Mouse (Mus musculus): ENCODE results near the gene Neurod2. TPM values are rescaled to one million over a fixed set of nuclear protein-coding genes. Genes with fewer than 3 reads are reported as not detected.

The Neurod2 gene
- total RNA-seq, 2 experiments from 2014 or later, result not detected

- DNase-seq, result no peak
- intact Hi-C loops (cut with DNase I), result loop anchor here (5.0 kb wide), 1 partner anchor 51 kb away; no protein-coding TSS in a partner anchor
These were observed 26.4 kb upstream of the Neurod2 start for GRCm38 (mm10) chr11:98355732-98356299.

- no peak for DNase-seq
These were observed 25.0 kb upstream of the Neurod2 start for GRCm38 (mm10) chr11:98354445-98354844.

GRCm38 (mm10) chr11:98353651-98354211, 24.3 kb upstream of the Neurod2 start:
- intact Hi-C loops (cut with DNase I), result no loop called here
- DNase-seq, result no peak

More at GRCm38 (mm10) chr11:98354445-98354844, 25.0 kb upstream of the Neurod2 start:
- intact Hi-C loops (cut with DNase I), result no loop called here

GRCm38 (mm10) chr11:98352272-98352990, 23.0 kb upstream of the Neurod2 start:
- no peak for DNase-seq
- intact Hi-C loops (cut with DNase I), result no loop called here

GRCm38 (mm10) chr11:98349308-98349707, 19.9 kb upstream of the Neurod2 start:
- intact Hi-C loops (cut with DNase I), result no loop called here

GRCm38 (mm10) chr11:98348083-98348961, 18.9 kb upstream of the Neurod2 start, which contains the start of gene Ppp1r1b:
Gene Ppp1r1b (plus strand): TSS chr11:98348404.
- DNase-seq, result no peak
- intact Hi-C loops (cut with DNase I), result no loop called here

More at GRCm38 (mm10) chr11:98349308-98349707, 19.9 kb upstream of the Neurod2 start:
- no peak for DNase-seq

- intact Hi-C loops (cut with DNase I), result no loop called here
- DNase-seq, result no peak
These were observed 18.1 kb upstream of the Neurod2 start for GRCm38 (mm10) chr11:98347385-98348082.

GRCm38 (mm10) chr11:98346168-98346567, 16.7 kb upstream of the Neurod2 start:
- intact Hi-C loops (cut with DNase I), result no loop called here
- no peak for DNase-seq

- peak; percentile 63 to 68 for DNase-seq
- intact Hi-C loops (cut with DNase I), result loop anchor here (1.0 kb wide), 1 partner anchor 26 kb away; no protein-coding TSS in a partner anchor
These were observed 15.8 kb upstream of the Neurod2 start for GRCm38 (mm10) chr11:98345253-98345652.

GRCm38 (mm10) chr11:98342000-98342945, 12.8 kb upstream of the Neurod2 start:
- intact Hi-C loops (cut with DNase I), result loop anchor here (2.0 to 5.0 kb wide), 3 partner anchors 75 to 115 kb away; no protein-coding TSS in a partner anchor
- DNase-seq, result peak; percentile 84 to 97

GRCm38 (mm10) chr11:98341174-98341573, 11.7 kb upstream of the Neurod2 start:
- DNase-seq, result no peak
- intact Hi-C loops (cut with DNase I), result loop anchor here (5.0 kb wide), 1 partner anchor 74 kb away; no protein-coding TSS in a partner anchor

GRCm38 (mm10) chr11:98340597-98340996, 11.1 kb upstream of the Neurod2 start:
- no peak for DNase-seq
- intact Hi-C loops (cut with DNase I), result loop anchor here (5.0 kb wide), 1 partner anchor 73 kb away; no protein-coding TSS in a partner anchor

GRCm38 (mm10) chr11:98339679-98340287, 10.3 kb upstream of the Neurod2 start:
- intact Hi-C loops (cut with DNase I), result loop anchor here (5.0 kb wide), 1 partner anchor 72 kb away; no protein-coding TSS in a partner anchor
- no peak for DNase-seq

GRCm38 (mm10) chr11:98339071-98339501, 9.6 kb upstream of the Neurod2 start:
- intact Hi-C loops (cut with DNase I), result no loop called here
- no peak for DNase-seq

- intact Hi-C loops (cut with DNase I), result no loop called here
- no peak for DNase-seq
These were observed 9.1 kb upstream of the Neurod2 start for GRCm38 (mm10) chr11:98338507-98338961.

GRCm38 (mm10) chr11:98336245-98337107, 7.0 kb upstream of the Neurod2 start:
- intact Hi-C loops (cut with DNase I), result no loop called here

GRCm38 (mm10) chr11:98335250-98335649, 5.8 kb upstream of the Neurod2 start:
- intact Hi-C loops (cut with DNase I), result no loop called here
- DNase-seq, result no peak

More at GRCm38 (mm10) chr11:98336245-98337107, 7.0 kb upstream of the Neurod2 start:
- DNase-seq, result no peak

All from gastrocnemius, postnatal 36 days (tissue).